In the genomic region with DNA sequence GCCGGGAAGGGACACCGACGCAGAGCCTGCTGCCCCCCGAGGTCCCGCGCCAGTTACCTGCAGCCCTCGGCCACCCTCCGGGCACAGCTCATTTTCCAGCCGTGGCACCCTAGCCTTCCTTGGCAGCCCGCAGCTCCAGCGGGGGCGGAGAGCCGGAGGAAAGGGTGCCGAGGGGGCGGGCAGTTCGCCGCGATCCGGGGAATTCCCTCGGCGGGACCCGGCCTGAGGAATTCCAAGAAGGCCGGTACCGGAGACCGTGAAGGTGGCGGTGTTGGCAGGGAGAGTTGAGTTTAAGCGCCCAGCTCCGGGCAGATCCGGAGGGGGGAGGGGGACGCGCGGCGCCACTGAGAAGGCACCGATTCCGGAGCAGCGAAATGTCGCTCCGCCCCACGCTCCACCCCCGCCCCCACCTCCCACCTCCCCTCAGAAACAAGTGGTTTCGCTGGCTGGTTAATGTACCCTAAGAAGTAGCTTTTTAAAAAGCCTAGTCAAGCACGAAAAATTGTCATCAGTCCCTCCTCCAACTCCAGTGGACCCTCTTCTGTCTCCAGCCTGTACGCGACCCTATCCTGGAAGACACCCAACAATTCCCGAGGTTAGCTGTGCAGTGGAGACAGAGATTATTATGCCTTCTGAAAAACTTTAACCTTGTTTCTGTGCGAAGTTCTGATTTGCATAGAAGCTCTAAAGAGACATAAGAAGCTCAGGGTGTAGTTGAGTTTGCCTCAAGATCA, we compare ENCODE assay signal across 8 mouse cellular contexts. TPM values are rescaled to one million over a fixed set of nuclear protein-coding genes. Genes with fewer than 3 reads are reported as not detected.
A peak's percentile ranks its signal among the peaks of the same experiment; 100 is the strongest.
DNase-seq lines count a peak whose midpoint lies in the region; ATAC-seq lines count a peak whose summit lies in the region.

No protein-coding gene starts in this region.

- peak; percentile 9 to 13 for DNase-seq in cerebellum, adult 18-20 months
- DNase-seq in embryonic facial prominence, embryonic 11.5 days (ENCODE audit: low spot score) = peak; percentile 68
- DNase-seq in heart, embryonic 10.5 days (ENCODE audit: low spot score) = no peak
- peak; percentile 80 to 82 for DNase-seq in kidney, adult 8-10 months

- H3K9me3 ChIP-seq in embryonic facial prominence, embryonic 11.5 days (replicated peaks; ENCODE audit: control insufficient read depth, low read length) = no peaks in the 10 kb centered on the region
- no peaks in the 10 kb centered on the region for H3K9me3 ChIP-seq in heart, embryonic 10.5 days
- no peaks in the 10 kb centered on the region for H3K9me3 ChIP-seq in limb, embryonic 12.5 days
- H3K9me3 ChIP-seq in midbrain, embryonic 13.5 days = no peaks in the 10 kb centered on the region
- H3K9me3 ChIP-seq in stomach, embryonic 16.5 days (replicated peaks; ENCODE audit: control insufficient read depth, low read length) = no peaks in the 10 kb centered on the region

- no peak for ATAC-seq in cerebellum, adult (ENCODE audit: insufficient number of reproducible peaks, low FRiP score, low TSS enrichment)
- ATAC-seq in embryonic facial prominence, embryonic 11.5 days (replicated peaks; ENCODE audit: insufficient number of reproducible peaks, low FRiP score, low TSS enrichment, low read depth) = peak; percentile 58
- ATAC-seq in limb, embryonic 12.5 days (ENCODE audit: insufficient number of reproducible peaks, insufficient read depth, low FRiP score, low TSS enrichment, low read depth) = peak; percentile 21; the same call in 1 of the 2 replicates
- peak; percentile 61 for ATAC-seq in midbrain, embryonic 13.5 days
- peak; percentile 74; the same call in 1 of the 2 replicates for ATAC-seq in stomach, embryonic 16.5 days (ENCODE audit: insufficient read depth, low FRiP score)

- H3K4me3 ChIP-seq in embryonic facial prominence, embryonic 11.5 days (ENCODE audit: low read depth, low read length) = peak overlapping the region; percentile 60
- peak overlapping the region; percentile 83 for H3K4me3 ChIP-seq in heart, embryonic 10.5 days
- H3K4me3 ChIP-seq in limb, embryonic 12.5 days (replicated peaks) = peak overlapping the region; percentile 70
- H3K4me3 ChIP-seq in midbrain, embryonic 13.5 days (replicated peaks) = peak overlapping the region; percentile 55
- peak overlapping the region; percentile 62 for H3K4me3 ChIP-seq in stomach, embryonic 16.5 days (replicated peaks; ENCODE audit: low read length)

- H3K9ac ChIP-seq in embryonic facial prominence, embryonic 11.5 days (replicated peaks; ENCODE audit: low read length) = peak overlapping the region; percentile 55
- peak overlapping the region; percentile 64 for H3K9ac ChIP-seq in limb, embryonic 12.5 days (replicated peaks)
- peak overlapping the region; percentile 60 for H3K9ac ChIP-seq in midbrain, embryonic 13.5 days (replicated peaks)
- H3K9ac ChIP-seq in stomach, embryonic 16.5 days (ENCODE audit: low read length) = peak overlapping the region; percentile 74

- no peak overlapping the region for H3K27ac ChIP-seq in embryonic facial prominence, embryonic 11.5 days (replicated peaks; ENCODE audit: low read depth, low read length)
- peak overlapping the region; percentile 73 for H3K27ac ChIP-seq in heart, embryonic 10.5 days
- no peak overlapping the region for H3K27ac ChIP-seq in limb, embryonic 12.5 days
- no peak overlapping the region for H3K27ac ChIP-seq in midbrain, embryonic 13.5 days
- H3K27ac ChIP-seq in stomach, embryonic 16.5 days (ENCODE audit: low read length) = peak overlapping the region; percentile 83

- WGBS in embryonic facial prominence, embryonic 11.5 days = under 1% methylated on average over 44 of the region's 46 CpGs
- WGBS in heart, embryonic 10.5 days = under 1% methylated on average over 44 of the region's 46 CpGs
- WGBS in limb, embryonic 12.5 days = under 1% methylated on average over 40 of the region's 46 CpGs
- under 1% methylated on average over 44 of the region's 46 CpGs for WGBS in midbrain, embryonic 13.5 days
- WGBS in stomach, embryonic 16.5 days = under 1% methylated on average over 46 of the region's 46 CpGs

- H3K27me3 ChIP-seq in embryonic facial prominence, embryonic 11.5 days (ENCODE audit: control insufficient read depth, insufficient read depth, low read length) = peaks cover 36% of the 10 kb centered on the region
- H3K27me3 ChIP-seq in heart, embryonic 10.5 days (ENCODE audit: insufficient read depth, poor library complexity, severe bottlenecking) = peaks cover 79% of the 10 kb centered on the region
- H3K27me3 ChIP-seq in limb, embryonic 12.5 days = peaks cover 72% of the 10 kb centered on the region
- peaks cover 80% of the 10 kb centered on the region for H3K27me3 ChIP-seq in midbrain, embryonic 13.5 days
- peaks cover 22% of the 10 kb centered on the region for H3K27me3 ChIP-seq in stomach, embryonic 16.5 days (ENCODE audit: control insufficient read depth, insufficient read depth, low read length)

- peaks cover 2% of the 10 kb centered on the region; the same call in 1 of the 2 replicates for H3K4me1 ChIP-seq in embryonic facial prominence, embryonic 11.5 days (ENCODE audit: control insufficient read depth, insufficient read depth, low read length)
- peaks cover 19% of the 10 kb centered on the region for H3K4me1 ChIP-seq in heart, embryonic 10.5 days
- peaks cover 33% of the 10 kb centered on the region for H3K4me1 ChIP-seq in limb, embryonic 12.5 days (replicated peaks)
- H3K4me1 ChIP-seq in midbrain, embryonic 13.5 days (replicated peaks) = peaks cover 24% of the 10 kb centered on the region
- H3K4me1 ChIP-seq in stomach, embryonic 16.5 days (ENCODE audit: control insufficient read depth, insufficient read depth, low read length) = peaks cover 7% of the 10 kb centered on the region; the same call in 1 of the 2 replicates

- peak overlapping the region; percentile 94 for H3K4me2 ChIP-seq in embryonic facial prominence, embryonic 11.5 days (ENCODE audit: low read depth, low read length)
- H3K4me2 ChIP-seq in limb, embryonic 12.5 days = peak overlapping the region; percentile 96
- peak overlapping the region; percentile 99 for H3K4me2 ChIP-seq in midbrain, embryonic 13.5 days (replicated peaks)
- peak overlapping the region; percentile 81 for H3K4me2 ChIP-seq in stomach, embryonic 16.5 days (ENCODE audit: low read depth, low read length)

- no peaks in the 10 kb centered on the region for H3K36me3 ChIP-seq in embryonic facial prominence, embryonic 11.5 days (replicated peaks; ENCODE audit: control insufficient read depth, insufficient read depth, low read depth, low read length)
- H3K36me3 ChIP-seq in heart, embryonic 10.5 days = no peaks in the 10 kb centered on the region
- no peaks in the 10 kb centered on the region for H3K36me3 ChIP-seq in limb, embryonic 12.5 days
- no peaks in the 10 kb centered on the region for H3K36me3 ChIP-seq in midbrain, embryonic 13.5 days
- H3K36me3 ChIP-seq in stomach, embryonic 16.5 days (ENCODE audit: control insufficient read depth, insufficient read depth, low read length) = no peaks in the 10 kb centered on the region

RNA-seq across cellular contexts. Expression of a gene that starts 32.5 kb away (rescaled TPM):
- polyA plus RNA-seq in embryonic facial prominence, embryonic 11.5 days (2014; fragmentation: Nextera tagmentation; extraction: Ambion mirVana) = 15.8 and 16.8 TPM in 2 replicates
- 7.5 and 9.2 TPM in 2 replicates for polyA plus RNA-seq in heart, embryonic 10.5 days (2016; fragmentation: Nextera tagmentation; extraction: Ambion mirVana)
- polyA plus RNA-seq in limb, embryonic 12.5 days (2016; fragmentation: Nextera tagmentation; extraction: Ambion mirVana) = 24.5 and 25.0 TPM in 2 replicates
- 45.9 and 46.1 TPM in 2 replicates for polyA plus RNA-seq in midbrain, embryonic 13.5 days (2015; fragmentation: Nextera tagmentation; extraction: Ambion mirVana)
- polyA plus RNA-seq in stomach, embryonic 16.5 days (2015; fragmentation: Nextera tagmentation; extraction: Ambion mirVana) = 8.7 and 9.2 TPM in 2 replicates

Comparison
In these comparisons a context has a peak if more than half of its experiments do, and no peak if none do; other contexts are left out.
1. H3K27ac ChIP-seq: peak in heart, embryonic 10.5 days (single experiment) and stomach, embryonic 16.5 days (single experiment); none in embryonic facial prominence, embryonic 11.5 days (single experiment), limb, embryonic 12.5 days (single experiment) and midbrain, embryonic 13.5 days (single experiment).
2. Peak in every context shown above with its lines, with median percentiles within 50 percentile points of each other: H3K4me2 ChIP-seq, H3K4me3 ChIP-seq and H3K9ac ChIP-seq.